Mouse (Mus musculus) olfactory bulb, adult 2 months (tissue): ENCODE measurements around the gene Skor1. TPM values are rescaled to one million over a fixed set of nuclear protein-coding genes. Genes with fewer than 3 reads are reported as not detected.
A peak's percentile ranks its signal among the peaks of the same experiment; 100 is the strongest.

Source experiments
- H3K27ac ChIP-seq: fragments of 200-500 bp; 2 replicates; pipeline ENCODE4 v1.5.1; 2012; ENCODE audit warnings: low read depth, low read length; ENCODE audit not compliant: insufficient read depth
- H3K4me1 ChIP-seq: fragments of 200-500 bp; 2 replicates; pipeline ENCODE4 v1.6.1; 2012; ENCODE audit warnings: low read length; ENCODE audit not compliant: control insufficient read depth, insufficient read depth
- H3K4me3 ChIP-seq: fragments of 200-500 bp; 2 replicates; pipeline ENCODE4 v1.5.1; 2012; ENCODE audit warnings: mild to moderate bottlenecking, low read depth, low read length, moderate library complexity; ENCODE audit not compliant: insufficient read depth
- CTCF ChIP-seq: fragments of 200-500 bp; IDR thresholded peaks from 2 replicates; pipeline ENCODE4 v1.5.1; 2012; ENCODE audit warnings: low read depth, mild to moderate bottlenecking, low read length, moderate library complexity; ENCODE audit not compliant: insufficient read depth
- POLR2A ChIP-seq: fragments of 200-500 bp; IDR thresholded peaks from 2 replicates; pipeline ENCODE4 v1.6.1; 2012; ENCODE audit warnings: mild to moderate bottlenecking, low read depth, low read length, moderate library complexity; ENCODE audit not compliant: insufficient read depth
- WGBS: fragments of 180-500 bp; shearing (Covaris S2); methylation state at CpG from one replicate; pipeline ENCODE4 v1.1.7; 2018; 5-methylcytosine and 5-hydroxymethylcytosine counted together
- polyA plus RNA-seq: library from polyadenylated mRNA; stranded (reverse); fragments of >200 nt; gene quantifications from 2 replicates; pipeline ENCODE4 v1.2.4, GENCODE M21; 2012; ENCODE audit warnings: low replicate concordance; ENCODE audit not compliant: missing spikeins, insufficient read depth, insufficient read length

The Skor1 gene
- polyA plus RNA-seq, 1 experiment, result not detected

- Histone ChIP-seq H3K27ac (no peak overlapping the region), H3K4me1 (peaks cover 3% of the 10 kb centered on the region; the same call in 1 of the 2 replicates), H3K4me3 (no peak overlapping the region)
- no peak for TF ChIP-seq POLR2A
- no peak for TF ChIP-seq CTCF
Observed at GRCm38 (mm10) chr9:63099876-63100275, 48.9 kb downstream of the Skor1 start.

GRCm38 (mm10) chr9:63099344-63099743 lies 49.4 kb downstream of the Skor1 start:
- WGBS, result 88% methylated on average over 4 of the region's 4 CpGs
- Histone ChIP-seq H3K4me1 (peaks cover 3% of the 10 kb centered on the region; the same call in 1 of the 2 replicates), H3K4me3 (no peak overlapping the region), H3K27ac (no peak overlapping the region)
- TF ChIP-seq POLR2A, result no peak
- no peak for TF ChIP-seq CTCF

GRCm38 (mm10) chr9:63098887-63099286 lies 49.9 kb downstream of the Skor1 start:
- 86% methylated on average over 4 of the region's 4 CpGs for WGBS
- no peak overlapping the region for H3K4me3 ChIP-seq
- TF ChIP-seq POLR2A (no peak), CTCF (no peak)
- peaks cover 3% of the 10 kb centered on the region; the same call in 1 of the 2 replicates for H3K4me1 ChIP-seq
- no peak overlapping the region for H3K27ac ChIP-seq

- 89% methylated on average over 1 of the region's 1 CpGs for WGBS
- Histone ChIP-seq H3K27ac (no peak overlapping the region), H3K4me3 (no peak overlapping the region), H3K4me1 (peaks cover 10% of the 10 kb centered on the region)
- TF ChIP-seq CTCF (no peak), POLR2A (no peak)
Observed at GRCm38 (mm10) chr9:63097204-63097603, 51.6 kb downstream of the Skor1 start.

- H3K4me3 ChIP-seq, result no peak overlapping the region
- WGBS, result 56% methylated on average over 1 of the region's 1 CpGs
- TF ChIP-seq POLR2A (no peak), CTCF (no peak)
- no peak overlapping the region for H3K27ac ChIP-seq
- peaks cover 19% of the 10 kb centered on the region for H3K4me1 ChIP-seq
Observed at GRCm38 (mm10) chr9:63094030-63094429, 54.7 kb downstream of the Skor1 start.

- TF ChIP-seq CTCF (no peak), POLR2A (no peak)
- H3K4me1 ChIP-seq, result peaks cover 16% of the 10 kb centered on the region
- peak overlapping the region; percentile 84 for H3K27ac ChIP-seq
- peak overlapping the region; percentile 34; the same call in 1 of the 2 replicates for H3K4me3 ChIP-seq
- WGBS, result 17% methylated on average over 6 of the region's 6 CpGs
Observed at GRCm38 (mm10) chr9:63092567-63092966, 56.2 kb downstream of the Skor1 start.

- TF ChIP-seq CTCF, result no peak
- no peak for TF ChIP-seq POLR2A
- 6% methylated on average over 13 of the region's 13 CpGs for WGBS
- peak overlapping the region; percentile 84 for H3K27ac ChIP-seq
Observed at GRCm38 (mm10) chr9:63091971-63092528, 56.7 kb downstream of the Skor1 start.

GRCm38 (mm10) chr9:63091101-63091921 lies 57.5 kb downstream of the Skor1 start:
- Histone ChIP-seq H3K4me3 (no peak overlapping the region), H3K27ac (peak overlapping the region; percentile 84), H3K4me1 (peaks cover 16% of the 10 kb centered on the region)
- TF ChIP-seq POLR2A, result no peak
- no peak for TF ChIP-seq CTCF
- WGBS, result 47% methylated on average over 23 of the region's 23 CpGs

More at GRCm38 (mm10) chr9:63091971-63092528, 56.7 kb downstream of the Skor1 start:
- peaks cover 16% of the 10 kb centered on the region for H3K4me1 ChIP-seq
- peak overlapping the region; percentile 34 for H3K4me3 ChIP-seq

- Histone ChIP-seq H3K4me3 (no peak overlapping the region), H3K4me1 (peaks cover 16% of the 10 kb centered on the region), H3K27ac (no peak overlapping the region)
- TF ChIP-seq CTCF, result no peak
- TF ChIP-seq POLR2A, result no peak
- 99% methylated on average over 4 of the region's 4 CpGs for WGBS
Observed at GRCm38 (mm10) chr9:63089141-63089540, 59.6 kb downstream of the Skor1 start.

Other genes starting within 250 kb of the Skor1 start
- gene Pias1, start 161.0 kb downstream of the Skor1 start, polyA plus RNA-seq, result not detected in 2 replicates
- not detected in 2 replicates for gene Map2k5, start 228.9 kb upstream of the Skor1 start, polyA plus RNA-seq